Mouse (Mus musculus): ENCODE measurements around the gene Prcd.
"Not testable (repeated sequence)": the region's sequence is repeated elsewhere in the genome, so short reads cannot be mapped to it uniquely, and the experiment has no call there.

The Prcd gene

GRCm38 (mm10) chr11:116653234-116653633, at the start of gene Prcd:
Gene Prcd (plus strand): TSS chr11:116653534.
- in situ Hi-C loops (cut with MseI, MboI): no loop called here

GRCm38 (mm10) chr11:116604097-116604496, 49.2 kb upstream of the Prcd start:
- in situ Hi-C loops (cut with MseI, MboI): no loop called here

GRCm38 (mm10) chr11:116607717-116608116, 45.6 kb upstream of the Prcd start:
- in situ Hi-C loops (cut with MseI, MboI): no loop called here

- in situ Hi-C loops (cut with MseI, MboI): no loop called here
Measured at GRCm38 (mm10) chr11:116609965-116610630, 43.2 kb upstream of the Prcd start.

- in situ Hi-C loops (cut with MseI, MboI): not testable (repeated sequence)
Measured at GRCm38 (mm10) chr11:116611168-116611567, 42.2 kb upstream of the Prcd start.

- in situ Hi-C loops (cut with MseI, MboI): no loop called here
Measured at GRCm38 (mm10) chr11:116611883-116612282, 41.5 kb upstream of the Prcd start.

- in situ Hi-C loops (cut with MseI, MboI): no loop called here
Measured at GRCm38 (mm10) chr11:116612554-116612953, 40.8 kb upstream of the Prcd start.

- in situ Hi-C loops (cut with MseI, MboI): no loop called here
Measured at GRCm38 (mm10) chr11:116613234-116613633, 40.1 kb upstream of the Prcd start.

- in situ Hi-C loops (cut with MseI, MboI): no loop called here
Measured at GRCm38 (mm10) chr11:116615735-116616437, 37.4 kb upstream of the Prcd start.

- in situ Hi-C loops (cut with MseI, MboI): no loop called here
Measured at GRCm38 (mm10) chr11:116616438-116617118, 36.8 kb upstream of the Prcd start.

- in situ Hi-C loops (cut with MseI, MboI): no loop called here
Measured at GRCm38 (mm10) chr11:116617641-116618040, 35.7 kb upstream of the Prcd start.

GRCm38 (mm10) chr11:116618666-116619065, 34.7 kb upstream of the Prcd start:
- in situ Hi-C loops (cut with MseI, MboI): no loop called here

GRCm38 (mm10) chr11:116619156-116619555, 34.2 kb upstream of the Prcd start:
- in situ Hi-C loops (cut with MseI, MboI): no loop called here

- in situ Hi-C loops (cut with MseI, MboI): no loop called here
Measured at GRCm38 (mm10) chr11:116619561-116619960, 33.8 kb upstream of the Prcd start.

GRCm38 (mm10) chr11:116620073-116620472, 33.3 kb upstream of the Prcd start:
- in situ Hi-C loops (cut with MseI, MboI): no loop called here

GRCm38 (mm10) chr11:116620559-116621253, 32.6 kb upstream of the Prcd start:
- in situ Hi-C loops (cut with MseI, MboI): no loop called here

GRCm38 (mm10) chr11:116621258-116621704, 32.1 kb upstream of the Prcd start:
- in situ Hi-C loops (cut with MseI, MboI): no loop called here

GRCm38 (mm10) chr11:116623281-116624124, 29.8 kb upstream of the Prcd start:
- in situ Hi-C loops (cut with MseI, MboI): no loop called here

- in situ Hi-C loops (cut with MseI, MboI): no loop called here
Measured at GRCm38 (mm10) chr11:116624131-116624832, 29.1 kb upstream of the Prcd start.
